Mouse (Mus musculus): ENCODE results near the gene Camk2n2.

The Camk2n2 gene

GRCm38 (mm10) chr16:20611357-20612227, 9.5 kb downstream of the Camk2n2 start, which contains the start of the genes Eef1akmt4, Gm49333 and Alg3:
TSS of gene Eef1akmt4 (plus strand) at chr16:20611593.
TSS of gene Gm49333 (plus strand) at chr16:20611610.
TSS of gene Alg3 (minus strand) at chr16:20611735.
- DNase-seq (ENCODE audit: low read depth, low spot score): peak; percentile 99

- peak; percentile 93 for DNase-seq (ENCODE audit: low read depth, low spot score)
Observed at GRCm38 (mm10) chr16:20610501-20611356, 10.4 kb downstream of the Camk2n2 start.

DNA sequence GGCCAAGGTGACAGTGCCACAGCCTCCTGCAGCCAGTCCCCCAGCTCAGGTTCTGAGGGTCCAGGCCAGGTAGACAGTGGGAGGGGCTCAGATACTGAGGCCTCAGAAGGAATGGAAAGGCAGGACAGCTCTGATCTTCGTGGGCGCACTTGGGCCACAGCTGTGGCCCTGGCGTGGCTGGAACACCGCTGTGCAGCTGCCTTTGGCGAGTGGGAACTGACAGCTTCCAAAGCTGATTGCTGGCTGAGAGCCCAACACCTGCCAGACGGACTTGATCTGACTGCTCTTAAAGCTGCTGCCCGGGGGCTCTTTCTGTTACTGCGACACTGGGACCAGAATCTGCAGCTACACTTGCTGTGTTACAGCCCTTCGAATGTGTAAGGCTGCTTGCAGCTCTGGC, 16.4 kb downstream of the Camk2n2 start:
- no peak for DNase-seq (ENCODE audit: low read depth, low spot score)

GRCm38 (mm10) chr16:20600511-20600910, 20.6 kb downstream of the Camk2n2 start:
- DNase-seq (ENCODE audit: low read depth, low spot score): peak; percentile 58

GRCm38 (mm10) chr16:20596687-20597441, 24.2 kb downstream of the Camk2n2 start:
- DNase-seq (ENCODE audit: low read depth, low spot score): no peak

DNA sequence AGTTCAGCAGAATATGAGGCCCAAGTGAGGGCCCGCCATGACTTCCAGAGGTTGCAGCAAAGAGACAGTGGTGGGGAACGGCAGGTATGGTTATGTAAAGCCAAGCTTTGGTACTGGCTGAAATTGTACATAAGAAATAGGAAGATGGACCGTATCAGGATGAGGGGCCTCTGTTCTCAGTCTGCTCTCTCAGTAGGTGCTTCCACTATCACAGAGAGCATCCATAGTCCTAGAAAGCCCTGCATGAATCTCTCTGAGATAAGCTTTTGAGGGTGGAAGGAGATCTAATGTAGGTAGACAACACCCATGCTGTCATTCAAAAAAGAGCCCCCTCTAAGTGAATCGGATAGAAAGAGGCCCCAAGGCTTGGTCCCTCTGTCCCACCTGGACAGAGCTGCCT, 25.4 kb downstream of the Camk2n2 start:
- no peak for DNase-seq (ENCODE audit: low read depth, low spot score)

DNA sequence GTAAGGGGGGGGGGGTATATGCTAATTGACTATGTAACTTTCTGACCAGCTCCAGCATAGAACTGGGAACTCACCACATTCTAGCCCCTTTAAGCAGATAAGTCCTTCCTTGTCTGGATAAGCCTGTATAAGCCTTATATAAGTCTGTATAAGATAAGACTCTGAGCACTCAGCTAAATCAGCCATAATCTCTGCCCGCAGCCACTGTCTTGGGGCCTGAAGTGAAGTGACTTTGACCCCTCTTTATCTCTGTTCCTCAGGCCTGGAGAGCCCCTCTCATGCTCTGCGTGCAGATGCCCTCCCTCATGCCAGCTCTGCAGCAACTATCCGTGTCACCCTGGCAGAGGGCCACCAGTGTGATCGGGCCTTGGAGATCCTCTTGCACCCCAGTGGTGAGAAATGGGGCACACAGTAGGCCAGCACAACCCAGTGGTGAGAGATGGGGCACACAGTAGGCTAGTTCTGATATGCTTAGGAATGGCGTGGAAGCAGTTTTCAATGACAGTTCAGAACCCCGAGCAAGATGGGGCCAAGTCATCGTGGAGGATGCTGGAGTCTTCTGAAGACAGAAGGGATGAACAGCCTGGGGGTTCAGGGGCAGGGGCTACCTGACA, 25.9 kb downstream of the Camk2n2 start:
- DNase-seq (ENCODE audit: low read depth, low spot score): no peak

DNA sequence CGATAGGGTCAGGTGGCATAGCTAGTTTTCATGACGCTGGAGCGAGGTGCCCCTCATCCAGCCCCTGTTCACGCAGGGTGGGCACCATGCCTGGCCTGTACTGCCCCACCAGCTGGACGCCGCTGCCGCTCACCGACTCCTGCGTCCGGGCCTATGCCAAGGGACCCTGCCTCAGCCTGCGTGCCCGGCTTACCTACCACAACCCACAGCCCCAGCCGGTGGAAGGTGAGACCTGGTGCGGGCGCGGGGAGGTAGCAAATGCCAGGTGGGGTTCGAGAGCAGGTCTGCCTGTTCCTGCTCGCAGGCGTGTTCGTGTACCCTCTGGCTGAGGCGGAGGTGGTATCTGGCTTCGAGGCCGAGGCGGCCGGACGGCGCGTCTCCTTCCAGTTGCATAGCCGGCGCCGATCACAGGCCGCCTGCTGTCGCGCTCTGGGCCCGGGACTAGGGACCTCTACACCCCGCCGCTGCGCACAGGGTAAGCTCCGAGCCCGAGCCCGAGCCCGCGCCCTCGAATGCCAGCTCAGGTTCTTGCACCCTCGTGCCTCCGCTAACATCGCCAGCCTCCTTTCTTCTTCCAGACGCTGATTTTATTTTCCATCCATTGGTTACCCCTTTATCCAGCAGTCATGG, 29.9 kb downstream of the Camk2n2 start:
- DNase-seq (ENCODE audit: low read depth, low spot score): no peak

DNA sequence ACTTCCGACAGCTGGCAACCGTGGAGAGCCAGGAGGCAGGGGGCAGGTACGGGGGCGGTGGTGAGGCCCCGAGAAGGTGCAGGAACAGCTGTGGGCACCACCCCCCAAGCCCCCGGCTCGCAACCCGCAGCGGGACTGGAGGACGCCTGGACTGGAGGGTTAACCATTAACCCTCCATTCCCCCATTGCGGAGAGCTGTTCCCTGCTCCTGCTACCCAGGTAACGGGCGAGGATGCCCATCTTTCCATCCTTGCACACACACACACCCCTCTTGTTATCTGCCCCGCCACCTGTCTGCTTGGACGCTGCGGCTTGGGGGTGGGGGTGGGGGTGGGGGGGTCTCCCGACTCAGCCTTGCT, 30.4 kb downstream of the Camk2n2 start:
- DNase-seq (ENCODE audit: low read depth, low spot score): no peak

- no peak for DNase-seq (ENCODE audit: low read depth, low spot score)
Observed at GRCm38 (mm10) chr16:20589939-20590679, 31.0 kb downstream of the Camk2n2 start.

DNA sequence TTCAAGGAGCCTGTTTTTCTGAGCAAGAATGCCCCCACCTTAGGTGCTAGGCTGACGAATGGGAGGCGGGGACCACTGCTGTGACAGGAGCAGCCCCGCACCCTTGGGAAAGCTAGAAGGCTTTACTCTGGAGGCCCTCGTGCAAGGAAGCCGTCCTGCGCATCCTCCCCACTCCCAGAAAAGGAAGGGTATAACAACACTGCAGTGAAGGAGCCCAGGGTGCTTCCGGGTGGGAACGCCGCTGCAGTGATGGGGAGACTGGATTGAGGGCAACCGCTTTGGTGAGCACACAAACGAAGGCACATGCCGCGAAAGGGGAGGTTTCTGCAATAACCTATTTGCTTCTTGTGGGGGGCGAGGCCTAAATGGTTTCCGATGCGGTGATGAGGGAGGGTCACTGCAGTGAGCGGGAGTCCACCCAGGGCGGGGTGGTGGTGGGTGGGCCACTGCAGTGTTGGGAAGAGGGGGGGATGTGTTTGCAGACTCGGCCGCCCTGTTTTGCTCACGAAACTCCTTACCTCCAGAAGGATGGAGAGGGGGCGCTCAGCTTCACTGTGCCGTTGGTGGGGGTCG, 31.6 kb downstream of the Camk2n2 start, which contains the start of gene Vwa5b2:
Vwa5b2 (plus strand) TSS at position 106 of the 573 bp plus-strand sequence.
- no peak for DNase-seq (ENCODE audit: low read depth, low spot score)
